ENCODE assay signal across 9 mouse cellular contexts in genomic region chr5:138280425-138280768, GRCm38 (mm10). TPM values are rescaled to one million over a fixed set of nuclear protein-coding genes. Genes with fewer than 3 reads are reported as not detected.
DNase-seq lines count a peak whose midpoint lies in the region; ATAC-seq lines count a peak whose summit lies in the region.
"Had no signal": no experiment of that assay in that cellular context is flagged by ENCODE, and none has a peak within 500 bp of the region (broad histone marks: within the 10 kb centered on the region; RNA-seq: fewer than 3 reads in every experiment).

No protein-coding gene starts in this region.

- H3K4me1 ChIP-seq in kidney, embryonic 14.5 days (ENCODE audit: control insufficient read depth, insufficient read depth, low read length): peaks cover 22% of the 10 kb centered on the region
- H3K4me1 ChIP-seq in embryonic facial prominence, embryonic 10.5 days: peaks cover 43% of the 10 kb centered on the region
- H3K4me1 ChIP-seq in hindbrain, embryonic 14.5 days (replicated peaks; ENCODE audit: control insufficient read depth, insufficient read depth, low read length): peaks cover 37% of the 10 kb centered on the region
- H3K4me1 ChIP-seq in midbrain, embryonic 13.5 days (replicated peaks): peaks cover 37% of the 10 kb centered on the region

- no peak overlapping the region for H3K27ac ChIP-seq in kidney, embryonic 14.5 days (ENCODE audit: low read depth, low read length)
- H3K27ac ChIP-seq in embryonic facial prominence, embryonic 10.5 days (replicated peaks): peak overlapping the region; percentile 72
- H3K27ac ChIP-seq in hindbrain, embryonic 14.5 days: no peak overlapping the region
- no peak overlapping the region for H3K27ac ChIP-seq in midbrain, embryonic 13.5 days

- H3K9me3 ChIP-seq in kidney, embryonic 14.5 days (ENCODE audit: control insufficient read depth, low read length): peaks cover 5% of the 10 kb centered on the region; the same call in 1 of the 2 replicates
- H3K9me3 ChIP-seq in embryonic facial prominence, embryonic 10.5 days: peaks cover 9% of the 10 kb centered on the region
- peaks cover 7% of the 10 kb centered on the region; the same call in 1 of the 2 replicates for H3K9me3 ChIP-seq in hindbrain, embryonic 14.5 days (ENCODE audit: control insufficient read depth, low read length)
- H3K9me3 ChIP-seq in midbrain, embryonic 13.5 days: peaks cover 4% of the 10 kb centered on the region; the same call in 1 of the 2 replicates

- no peak for ATAC-seq in kidney, embryonic 14.5 days (ENCODE audit: low FRiP score, low TSS enrichment)
- no peak for ATAC-seq in hindbrain, embryonic 14.5 days (ENCODE audit: low FRiP score)
- peak; percentile 1; the same call in 1 of the 2 replicates for ATAC-seq in midbrain, embryonic 13.5 days

- H3K4me2 ChIP-seq in kidney, embryonic 14.5 days (replicated peaks; ENCODE audit: low read depth, low read length): peak overlapping the region; percentile 18; the same call in 1 of the 2 replicates
- H3K4me2 ChIP-seq in hindbrain, embryonic 14.5 days (replicated peaks): peak overlapping the region; percentile 68
- peak overlapping the region; percentile 96 for H3K4me2 ChIP-seq in midbrain, embryonic 13.5 days (replicated peaks)

- H3K27me3 ChIP-seq in kidney, embryonic 14.5 days (ENCODE audit: control insufficient read depth, insufficient read depth, low read length): no peaks in the 10 kb centered on the region
- H3K27me3 ChIP-seq in embryonic facial prominence, embryonic 10.5 days (replicated peaks; ENCODE audit: low read depth, poor library complexity, severe bottlenecking): peaks cover 18% of the 10 kb centered on the region
- H3K27me3 ChIP-seq in hindbrain, embryonic 14.5 days (ENCODE audit: control insufficient read depth, insufficient read depth, low read length): no peaks in the 10 kb centered on the region
- H3K27me3 ChIP-seq in midbrain, embryonic 13.5 days: peaks cover 8% of the 10 kb centered on the region

- 19% methylated on average over 26 of the region's 26 CpGs for WGBS in kidney, embryonic 14.5 days
- WGBS in embryonic facial prominence, embryonic 10.5 days: 21% methylated on average over 26 of the region's 26 CpGs
- 21% methylated on average over 26 of the region's 26 CpGs for WGBS in hindbrain, embryonic 14.5 days
- WGBS in midbrain, embryonic 13.5 days: 21% methylated on average over 26 of the region's 26 CpGs

- no peak overlapping the region for H3K9ac ChIP-seq in kidney, embryonic 14.5 days (ENCODE audit: low read depth, low read length)
- no peak overlapping the region for H3K9ac ChIP-seq in hindbrain, embryonic 14.5 days
- H3K9ac ChIP-seq in midbrain, embryonic 13.5 days (replicated peaks): no peak overlapping the region

- H3K36me3 ChIP-seq in kidney, embryonic 14.5 days (ENCODE audit: control insufficient read depth, insufficient read depth, low read length): peaks cover 12% of the 10 kb centered on the region
- H3K36me3 ChIP-seq in embryonic facial prominence, embryonic 10.5 days (replicated peaks): peaks cover 33% of the 10 kb centered on the region
- H3K36me3 ChIP-seq in hindbrain, embryonic 14.5 days (replicated peaks; ENCODE audit: control insufficient read depth, insufficient read depth): peaks cover 28% of the 10 kb centered on the region
- H3K36me3 ChIP-seq in midbrain, embryonic 13.5 days: peaks cover 27% of the 10 kb centered on the region
- H3K36me3 ChIP-seq: G1E had no signal

- peak overlapping the region; percentile 69; the same call in 1 of the 2 replicates for H3K4me3 ChIP-seq in kidney, embryonic 14.5 days (ENCODE audit: low read length)
- peak overlapping the region; percentile 86 for H3K4me3 ChIP-seq in embryonic facial prominence, embryonic 10.5 days
- H3K4me3 ChIP-seq in hindbrain, embryonic 14.5 days (replicated peaks; ENCODE audit: low read length): peak overlapping the region; percentile 54
- peak overlapping the region; percentile 85 for H3K4me3 ChIP-seq in midbrain, embryonic 13.5 days (replicated peaks)

- no peak for DNase-seq in kidney, postnatal 4 days
- no peak for DNase-seq in embryonic facial prominence, embryonic 10.5 days (ENCODE audit: low spot score)
- DNase-seq in hindbrain, embryonic 14.5 days (ENCODE audit: low spot score): no peak
- no peak for DNase-seq in adrenal gland, postnatal 4 days (ENCODE audit: low spot score in 2 of 2)
- DNase-seq in frontal cortex, postnatal 10 days (ENCODE audit: low spot score in 2 of 2): no peak
- DNase-seq in spleen, postnatal 14 days (ENCODE audit: low spot score in 2 of 2): no peak

RNA-seq across cellular contexts. Expression of gene Stag3, which starts 0.4 kb away (rescaled TPM):
- 3.1 and 4.5 TPM in 2 replicates for polyA plus RNA-seq in kidney, embryonic 14.5 days (2014; fragmentation: Nextera tagmentation; extraction: Ambion mirVana)
- 5.5 and 6.2 TPM in 2 replicates for polyA plus RNA-seq in embryonic facial prominence, embryonic 10.5 days (2016; fragmentation: Nextera tagmentation; extraction: Ambion mirVana)
- polyA plus RNA-seq in hindbrain, embryonic 14.5 days (2014; fragmentation: Nextera tagmentation; extraction: Ambion mirVana): 9.0 and 9.5 TPM in 2 replicates
- 4.8 and 5.4 TPM in 2 replicates for polyA plus RNA-seq in midbrain, embryonic 13.5 days (2015; fragmentation: Nextera tagmentation; extraction: Ambion mirVana)
- total RNA-seq in adrenal gland, postnatal 4 days (2021): 1 to 10 TPM in 1 of 2 experiments, under 1 TPM in 1; 0.53 to 1.5 TPM
- polyA plus RNA-seq: G1E had no signal

RNA-seq across cellular contexts. Expression of gene Gpc2, which starts 0.6 kb away (rescaled TPM):
- 5.1 and 7.9 TPM in 2 replicates for polyA plus RNA-seq in kidney, embryonic 14.5 days (2014; fragmentation: Nextera tagmentation; extraction: Ambion mirVana)
- 48.1 TPM in 2 replicates for polyA plus RNA-seq in embryonic facial prominence, embryonic 10.5 days (2016; fragmentation: Nextera tagmentation; extraction: Ambion mirVana)
- polyA plus RNA-seq in hindbrain, embryonic 14.5 days (2014; fragmentation: Nextera tagmentation; extraction: Ambion mirVana): 23.9 and 24.2 TPM in 2 replicates
- 236 and 248 TPM in 2 replicates for polyA plus RNA-seq in midbrain, embryonic 13.5 days (2015; fragmentation: Nextera tagmentation; extraction: Ambion mirVana)
- 1 to 10 TPM; 3.5 to 6.7 TPM for total RNA-seq in adrenal gland, postnatal 4 days (2021)
- total RNA-seq: G1E had no signal
- polyA plus RNA-seq: G1E had no signal

RNA-seq across cellular contexts. Expression of gene Gm43720, which starts 0.6 kb away (rescaled TPM):
- polyA plus RNA-seq in kidney, embryonic 14.5 days (2014; fragmentation: Nextera tagmentation; extraction: Ambion mirVana): not detected in 2 replicates
- polyA plus RNA-seq in embryonic facial prominence, embryonic 10.5 days (2016; fragmentation: Nextera tagmentation; extraction: Ambion mirVana): 0.11 TPM in 1 of 2 replicates, not detected in the other
- polyA plus RNA-seq in hindbrain, embryonic 14.5 days (2014; fragmentation: Nextera tagmentation; extraction: Ambion mirVana): 0.15 TPM in 1 of 2 replicates, not detected in the other
- 0.10 and 0.19 TPM in 2 replicates for polyA plus RNA-seq in midbrain, embryonic 13.5 days (2015; fragmentation: Nextera tagmentation; extraction: Ambion mirVana)
- total RNA-seq in adrenal gland, postnatal 4 days (2021): not detected
- polyA plus RNA-seq: G1E had no signal

RNA-seq across cellular contexts. Expression of gene Gal3st4, which starts 7.8 kb away (rescaled TPM):
- polyA plus RNA-seq in kidney, embryonic 14.5 days (2014; fragmentation: Nextera tagmentation; extraction: Ambion mirVana): 2.4 and 3.3 TPM in 2 replicates
- polyA plus RNA-seq in embryonic facial prominence, embryonic 10.5 days (2016; fragmentation: Nextera tagmentation; extraction: Ambion mirVana): 3.6 and 4.5 TPM in 2 replicates
- 2.6 and 2.9 TPM in 2 replicates for polyA plus RNA-seq in hindbrain, embryonic 14.5 days (2014; fragmentation: Nextera tagmentation; extraction: Ambion mirVana)
- 2.5 and 3.0 TPM in 2 replicates for polyA plus RNA-seq in midbrain, embryonic 13.5 days (2015; fragmentation: Nextera tagmentation; extraction: Ambion mirVana)
- total RNA-seq in adrenal gland, postnatal 4 days (2021): under 1 TPM; 0.54 to 0.64 TPM
- polyA plus RNA-seq: G1E had no signal

RNA-seq across cellular contexts. Expression of gene BC037034, which starts 16.6 kb away (rescaled TPM):
- 5.4 and 6.8 TPM in 2 replicates for polyA plus RNA-seq in kidney, embryonic 14.5 days (2014; fragmentation: Nextera tagmentation; extraction: Ambion mirVana)
- 5.7 and 6.1 TPM in 2 replicates for polyA plus RNA-seq in embryonic facial prominence, embryonic 10.5 days (2016; fragmentation: Nextera tagmentation; extraction: Ambion mirVana)
- 19.5 and 19.7 TPM in 2 replicates for polyA plus RNA-seq in hindbrain, embryonic 14.5 days (2014; fragmentation: Nextera tagmentation; extraction: Ambion mirVana)
- 12.2 and 15.8 TPM in 2 replicates for polyA plus RNA-seq in midbrain, embryonic 13.5 days (2015; fragmentation: Nextera tagmentation; extraction: Ambion mirVana)
- total RNA-seq in adrenal gland, postnatal 4 days (2021): 10 to 100 TPM; 27.3 to 28.1 TPM

Comparison
In these comparisons a context has a peak if more than half of its experiments do, and no peak if none do; other contexts are left out.
1. H3K4me2 ChIP-seq: peak in every context shown above with its lines; median percentile 96 in midbrain, embryonic 13.5 days; 68 in hindbrain, embryonic 14.5 days; 18 in kidney, embryonic 14.5 days.